Mouse (Mus musculus) neural tube, embryonic 14.5 days (tissue): ENCODE data around the gene Rrp1b. TPM values are rescaled to one million over a fixed set of nuclear protein-coding genes. Genes with fewer than 3 reads are reported as not detected.

Experiments used
- ATAC-seq: fragments of 200-750 bp; cut with Nextera tagmentation; 2 replicates; pipeline ENCODE4 v1.8.0; 2017; ENCODE audit warnings: low read depth, mild to moderate bottlenecking, moderate TSS enrichment, moderate library complexity
- H3K27ac ChIP-seq: fragments of 300-500 bp; sonication (generic); 2 replicates; pipeline ENCODE4 v1.5.1; 2014; ENCODE audit warnings: low read depth, mild to moderate bottlenecking, control low read depth, low read length, moderate library complexity, mixed read lengths
- H3K27me3 ChIP-seq: fragments of 300-500 bp; sonication (generic); 2 replicates; pipeline ENCODE4 v1.6.1; 2014; ENCODE audit warnings: low read length; ENCODE audit not compliant: control insufficient read depth, insufficient read depth
- H3K36me3 ChIP-seq: fragments of 300-500 bp; sonication (generic); 2 replicates; pipeline ENCODE4 v1.6.1; 2014; ENCODE audit warnings: low read length, mixed read lengths; ENCODE audit not compliant: control insufficient read depth, insufficient read depth
- H3K4me1 ChIP-seq: fragments of 300-500 bp; sonication (generic); 2 replicates; pipeline ENCODE4 v1.6.1; 2014; ENCODE audit warnings: low read length; ENCODE audit not compliant: control insufficient read depth, insufficient read depth
- H3K4me2 ChIP-seq: fragments of 300-500 bp; sonication (generic); 2 replicates; pipeline ENCODE4 v1.6.1; 2014; ENCODE audit warnings: mild to moderate bottlenecking, low read depth, low read length, control low read depth
- H3K4me3 ChIP-seq: fragments of 300-500 bp; sonication (generic); 2 replicates; pipeline ENCODE4 v1.5.1; 2014; ENCODE audit warnings: low read depth, low read length, control low read depth, mixed read lengths
- H3K9ac ChIP-seq: fragments of 300-500 bp; sonication (generic); replicated peaks from 2 replicates; pipeline ENCODE4 v1.6.1; 2014; ENCODE audit warnings: low read depth, mild to moderate bottlenecking, control low read depth, low read length, mixed read lengths
- H3K9me3 ChIP-seq: fragments of 300-500 bp; sonication (generic); 2 replicates; pipeline ENCODE4 v1.6.1; 2016; ENCODE audit warnings: low read length; ENCODE audit not compliant: control insufficient read depth
- WGBS: fragments of 180-500 bp; shearing (Covaris S2); extraction: QIAGEN DNeasy Blood & Tissue Kit; methylation state at CpG from one replicate; pipeline ENCODE4 v1.1.7; 2014; 5-methylcytosine and 5-hydroxymethylcytosine counted together
- polyA plus RNA-seq: library from polyadenylated mRNA; unstranded; fragments of >200 nt; fragmentation: Nextera tagmentation; extraction: Ambion mirVana; gene quantifications from 2 replicates; pipeline ENCODE4 v1.2.1, GENCODE M21; 2014

The Rrp1b gene
- polyA plus RNA-seq, 1 experiment from 2014 or later, result 40.8 TPM

- Histone ChIP-seq H3K4me1 (no peaks in the 10 kb centered on the region), H3K9ac (no peak overlapping the region), H3K4me2 (no peak overlapping the region), H3K27me3 (no peaks in the 10 kb centered on the region), H3K27ac (no peak overlapping the region), H3K36me3 (no peaks in the 10 kb centered on the region), H3K9me3 (no peaks in the 10 kb centered on the region), H3K4me3 (no peak overlapping the region)
- 76% methylated on average over 8 of the region's 8 CpGs for WGBS
- ATAC-seq, result no peak
Measured at GRCm38 (mm10) chr17:32023088-32023487, 12.8 kb upstream of the Rrp1b start.

GRCm38 (mm10) chr17:32024671-32025073 is 11.2 kb upstream of the Rrp1b start:
- no peak overlapping the region for H3K27ac ChIP-seq
- WGBS, result 54% methylated on average over 5 of the region's 5 CpGs
- no peaks in the 10 kb centered on the region for H3K4me1 ChIP-seq
- H3K36me3 ChIP-seq, result no peaks in the 10 kb centered on the region
- H3K4me2 ChIP-seq, result no peak overlapping the region
- no peaks in the 10 kb centered on the region for H3K9me3 ChIP-seq
- H3K27me3 ChIP-seq, result no peaks in the 10 kb centered on the region
- no peak overlapping the region for H3K9ac ChIP-seq
- ATAC-seq, result no peak
- no peak overlapping the region for H3K4me3 ChIP-seq

GRCm38 (mm10) chr17:32025386-32025785 is 10.5 kb upstream of the Rrp1b start:
- Histone ChIP-seq H3K36me3 (no peaks in the 10 kb centered on the region), H3K4me2 (no peak overlapping the region), H3K9ac (no peak overlapping the region), H3K9me3 (no peaks in the 10 kb centered on the region), H3K27ac (no peak overlapping the region), H3K4me1 (no peaks in the 10 kb centered on the region), H3K4me3 (no peak overlapping the region), H3K27me3 (no peaks in the 10 kb centered on the region)
- peak; percentile 77 for ATAC-seq
- 16% methylated on average over 2 of the region's 2 CpGs for WGBS

GRCm38 (mm10) chr17:32027666-32028065 is 8.2 kb upstream of the Rrp1b start:
- H3K27me3 ChIP-seq, result no peaks in the 10 kb centered on the region
- H3K9ac ChIP-seq, result no peak overlapping the region
- no peaks in the 10 kb centered on the region for H3K36me3 ChIP-seq
- ATAC-seq, result no peak
- H3K27ac ChIP-seq, result no peak overlapping the region
- H3K4me2 ChIP-seq, result no peak overlapping the region
- no peak overlapping the region for H3K4me3 ChIP-seq
- no peaks in the 10 kb centered on the region for H3K4me1 ChIP-seq
- WGBS, result 29% methylated on average over 3 of the region's 3 CpGs
- no peaks in the 10 kb centered on the region for H3K9me3 ChIP-seq

GRCm38 (mm10) chr17:32028301-32028700 is 7.6 kb upstream of the Rrp1b start:
- 88% methylated on average over 3 of the region's 3 CpGs for WGBS

GRCm38 (mm10) chr17:32031684-32032083 is 4.2 kb upstream of the Rrp1b start:
- H3K4me1 ChIP-seq, result 0 out of 2 replicates have a peak, but pooled peaks cover 5% of the 10 kb centered on the region
- no peak overlapping the region for H3K4me3 ChIP-seq
- H3K27me3 ChIP-seq, result no peaks in the 10 kb centered on the region
- no peak overlapping the region for H3K27ac ChIP-seq
- no peak for ATAC-seq
- H3K36me3 ChIP-seq, result no peaks in the 10 kb centered on the region
- 36% methylated on average over 7 of the region's 7 CpGs for WGBS
- H3K9ac ChIP-seq, result no peak overlapping the region
- no peak overlapping the region for H3K4me2 ChIP-seq
- H3K9me3 ChIP-seq, result no peaks in the 10 kb centered on the region

More at GRCm38 (mm10) chr17:32028301-32028700, 7.6 kb upstream of the Rrp1b start:
- Histone ChIP-seq H3K9ac (no peak overlapping the region), H3K36me3 (no peaks in the 10 kb centered on the region), H3K4me3 (no peak overlapping the region), H3K27me3 (no peaks in the 10 kb centered on the region), H3K27ac (no peak overlapping the region), H3K9me3 (no peaks in the 10 kb centered on the region), H3K4me2 (no peak overlapping the region), H3K4me1 (no peaks in the 10 kb centered on the region)
- no peak for ATAC-seq

- peaks cover 18% of the 10 kb centered on the region for H3K4me1 ChIP-seq
- no peak overlapping the region for H3K9ac ChIP-seq
- H3K9me3 ChIP-seq, result no peaks in the 10 kb centered on the region
- H3K27me3 ChIP-seq, result no peaks in the 10 kb centered on the region
- H3K36me3 ChIP-seq, result no peaks in the 10 kb centered on the region
- H3K27ac ChIP-seq, result no peak overlapping the region
- no peak for ATAC-seq
- no peak overlapping the region for H3K4me3 ChIP-seq
- no peak overlapping the region for H3K4me2 ChIP-seq
- WGBS, result 89% methylated on average over 23 of the region's 23 CpGs
Measured at GRCm38 (mm10) chr17:32034322-32034721, 1.6 kb upstream of the Rrp1b start.

GRCm38 (mm10) chr17:32036509-32037438 is 874 bp downstream of the Rrp1b start:
- peak; percentile 76; the same call in 1 of the 2 replicates for ATAC-seq
- WGBS, result under 1% methylated on average over 46 of the region's 46 CpGs
- peaks cover 18% of the 10 kb centered on the region for H3K4me1 ChIP-seq
- H3K4me2 ChIP-seq, result peak overlapping the region; percentile 95
- no peaks in the 10 kb centered on the region for H3K27me3 ChIP-seq
- H3K4me3 ChIP-seq, result peak overlapping the region; percentile 83
- peak overlapping the region; percentile 76 for H3K9ac ChIP-seq
- H3K9me3 ChIP-seq, result no peaks in the 10 kb centered on the region
- H3K36me3 ChIP-seq, result no peaks in the 10 kb centered on the region
- peak overlapping the region; percentile 71; the same call in 1 of the 2 replicates for H3K27ac ChIP-seq

- H3K4me3 ChIP-seq, result no peak overlapping the region
- H3K27ac ChIP-seq, result no peak overlapping the region
- no peaks in the 10 kb centered on the region for H3K9me3 ChIP-seq
- H3K9ac ChIP-seq, result no peak overlapping the region
- no peaks in the 10 kb centered on the region for H3K27me3 ChIP-seq
- H3K36me3 ChIP-seq, result no peaks in the 10 kb centered on the region
- H3K4me2 ChIP-seq, result no peak overlapping the region
- WGBS, result 71% methylated on average over 10 of the region's 10 CpGs
- H3K4me1 ChIP-seq, result peaks cover 18% of the 10 kb centered on the region
- no peak for ATAC-seq
Measured at GRCm38 (mm10) chr17:32040263-32040662, 4.4 kb downstream of the Rrp1b start.
